Mouse (Mus musculus): ENCODE measurements around the gene Smarcal1. TPM values are rescaled to one million over a fixed set of nuclear protein-coding genes. Genes with fewer than 3 reads are reported as not detected.

Gene Smarcal1
- total RNA-seq, 2 experiments from 2014 or later: 67.8 to 71.2 TPM

Other genes with a start within 250 kb of the Smarcal1 start
- gene March4, start 46.3 kb upstream of the Smarcal1 start, total RNA-seq (2021): 10 to 100 TPM; 18.2 to 18.3 TPM
- not detected for gene Ankar, start 117.3 kb downstream of the Smarcal1 start, total RNA-seq (2021)
- 100 to 1,000 TPM; 593 to 647 TPM for gene Rpl37a, start 128.0 kb downstream of the Smarcal1 start, total RNA-seq (2021)
- 10 to 100 TPM; 63.4 to 79.3 TPM for gene Igfbp2, start 241.3 kb downstream of the Smarcal1 start, total RNA-seq (2021)